Comparison of ENCODE assay signal across 20 mouse cellular contexts in the genomic region with DNA sequence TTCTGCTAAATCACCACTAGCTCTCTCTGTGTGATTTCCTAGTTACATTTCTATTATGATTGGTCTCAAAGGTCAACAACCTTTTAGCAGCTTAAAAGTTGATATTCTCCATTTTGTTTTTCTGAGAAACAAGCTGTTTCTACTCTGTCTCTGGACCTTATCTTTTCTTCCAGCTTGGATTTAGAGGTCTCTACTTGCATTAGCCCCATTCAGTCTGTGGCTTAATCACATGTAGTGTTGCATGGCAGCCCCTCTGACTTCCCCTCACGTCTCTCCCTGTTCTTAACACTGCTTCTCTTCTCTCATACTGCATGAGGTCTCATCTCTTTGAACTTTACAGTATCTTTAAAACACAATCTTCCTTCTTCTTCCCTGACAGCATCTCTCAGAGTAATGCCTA.
"Had no signal": no experiment of that assay in that cellular context is flagged by ENCODE, and none has a peak within 500 bp of the region (broad histone marks: within the 10 kb centered on the region; RNA-seq: fewer than 3 reads in every experiment).

No protein-coding gene starts in this region.

- H3K4me1 ChIP-seq: limb, embryonic 10.5 days; limb, embryonic 13.5 days had no signal

- H3K9me3 ChIP-seq: limb, embryonic 10.5 days; limb, embryonic 13.5 days; megakaryocyte, embryonic 14.5 days had no signal

- H3K4me2 ChIP-seq: limb, embryonic 13.5 days; lung, embryonic 14.5 days; midbrain, embryonic 11.5 days had no signal

- H3K9ac ChIP-seq: limb, embryonic 13.5 days; liver, embryonic 14.5 days; liver, postnatal 0 days; lung, embryonic 14.5 days had no signal

- DNase-seq: kidney, postnatal 25 days; layer of hippocampus, adult 9-11 months; liver; liver, postnatal 0 days; lung, embryonic 14.5 days; lung, postnatal 36 days; midbrain, embryonic 14.5 days; right cerebral cortex, postnatal 4 days; thymus, adult 2 months; thymus, postnatal 14 days; thymus, postnatal 4 days had no signal

- H3K36me3 ChIP-seq: limb, embryonic 10.5 days; limb, embryonic 13.5 days had no signal

- ATAC-seq: liver, postnatal 0 days; lung, postnatal 0 days had no signal

- H3K4me3 ChIP-seq: layer of hippocampus, adult 2 months; limb, embryonic 10.5 days; limb, embryonic 13.5 days; megakaryocyte, embryonic 14.5 days had no signal

- H3K27ac ChIP-seq: kidney, postnatal 0 days; layer of hippocampus, adult 2 months; limb, embryonic 10.5 days; limb, embryonic 13.5 days; liver, embryonic 14.5 days; stomach, postnatal 0 days had no signal

- H3K27me3 ChIP-seq: limb, embryonic 13.5 days; megakaryocyte, embryonic 14.5 days had no signal
